Mouse (Mus musculus): Measurements from ENCODE around the gene Maff. TPM values are rescaled to one million over a fixed set of nuclear protein-coding genes. Genes with fewer than 3 reads are reported as not detected.
A peak's percentile ranks its signal among the peaks of the same experiment; 100 is the strongest.

Maff gene
- total RNA-seq, 2 experiments from 2014 or later, result 8.1 to 8.3 TPM

DNA sequence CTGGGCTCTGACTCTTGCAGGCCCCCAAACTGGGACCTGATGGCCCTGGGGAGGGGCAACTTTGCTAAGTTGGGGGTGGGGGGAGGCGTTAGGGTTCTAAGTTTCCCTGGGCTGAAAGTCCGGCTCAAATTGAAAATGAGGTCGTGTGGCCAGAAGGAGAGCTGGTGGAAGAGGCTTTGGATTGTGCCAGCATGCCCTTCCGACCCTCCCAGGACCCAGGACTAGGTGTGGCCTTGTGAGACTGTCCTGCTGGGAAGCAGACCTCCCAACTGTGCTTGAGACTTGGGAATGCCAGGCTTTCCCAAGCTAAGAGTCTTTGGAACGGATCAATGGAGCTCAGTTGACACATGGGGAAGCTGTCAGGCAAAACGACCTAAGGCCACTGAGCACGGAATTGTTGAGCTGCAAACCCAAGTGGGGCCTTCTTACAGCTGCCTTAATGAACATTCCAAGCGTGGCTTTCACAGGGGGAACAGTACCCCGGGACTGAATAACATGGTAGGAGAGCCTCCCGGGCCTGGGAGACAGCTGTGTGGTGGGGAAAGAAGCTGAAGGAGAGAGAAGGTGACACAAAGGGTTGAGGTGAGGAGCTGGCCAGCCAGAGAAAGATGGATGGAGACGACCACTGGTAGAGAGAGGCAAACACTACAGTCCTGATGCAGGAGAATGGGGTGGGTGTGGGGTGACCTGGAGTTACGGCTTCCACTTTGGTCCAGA is 11.7 kb downstream of the Maff start:
- DNase-seq (ENCODE audit: low spot score), result no peak

DNA sequence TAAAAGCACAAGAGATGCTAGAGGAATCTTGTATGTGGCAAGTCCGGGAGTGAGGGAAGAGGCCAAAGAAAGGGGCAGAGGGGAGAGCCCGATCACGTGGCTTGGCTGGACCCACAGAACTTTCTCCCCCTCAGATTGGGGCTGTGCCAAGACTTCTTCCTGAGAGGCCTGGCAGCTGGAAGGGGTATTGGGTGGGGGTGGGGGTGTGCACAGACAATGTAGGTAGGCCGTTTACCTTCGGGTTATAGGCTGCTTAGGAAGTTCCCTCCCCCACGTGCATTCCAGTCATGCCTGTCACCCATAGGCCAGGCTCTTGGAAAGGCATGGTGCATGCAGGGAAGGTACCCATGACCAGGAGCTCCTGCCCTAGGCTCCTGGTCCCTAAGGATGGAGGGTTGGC is 13.5 kb downstream of the Maff start:
- DNase-seq (ENCODE audit: low spot score), result no peak

More for the DNA sequence above, 11.7 kb downstream of the Maff start:
- intact Hi-C loops (cut with DNase I), result no loop called here

DNA sequence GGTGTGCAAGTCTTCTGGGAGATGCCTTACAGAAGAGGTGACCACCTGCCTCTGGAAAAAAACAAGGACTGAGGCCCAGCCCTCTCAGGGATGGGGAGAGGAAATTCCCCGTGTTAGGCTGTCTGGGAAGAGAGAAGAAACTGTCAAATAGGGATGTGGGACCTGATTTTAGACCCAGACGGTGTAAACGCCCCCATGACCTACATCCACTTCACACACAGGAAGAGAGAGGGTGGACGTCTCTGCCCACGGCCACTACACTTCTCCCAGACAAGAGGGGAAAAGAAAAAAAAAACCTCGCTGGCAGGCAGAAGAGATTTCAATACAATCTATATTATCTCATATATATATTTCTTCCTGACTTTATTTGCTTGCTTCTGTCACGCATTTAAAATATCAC is 13.9 kb downstream of the Maff start:
- DNase-seq (ENCODE audit: low spot score), result no peak

More for the DNA sequence above, 13.5 kb downstream of the Maff start:
- intact Hi-C loops (cut with DNase I), result no loop called here

DNA sequence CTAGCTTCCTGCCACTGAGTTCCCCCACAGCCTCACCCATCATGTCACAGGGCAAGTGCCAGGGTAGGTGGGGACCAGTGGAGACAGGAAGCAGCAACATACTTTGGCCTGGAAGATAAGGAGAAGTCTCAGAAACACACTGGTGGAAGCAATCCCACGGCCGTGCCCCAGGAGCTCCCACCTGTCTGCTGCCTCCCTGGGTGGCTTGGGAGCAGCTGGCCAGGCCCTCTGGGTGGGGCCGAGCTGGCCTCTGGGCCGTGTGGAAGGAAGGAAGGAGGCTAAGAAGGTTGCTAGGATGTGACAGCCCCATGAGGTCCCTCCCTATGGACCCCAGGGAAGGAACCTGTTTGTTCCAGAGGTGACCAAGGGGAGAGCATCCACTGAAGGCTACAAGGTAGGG is 14.6 kb downstream of the Maff start:
- intact Hi-C loops (cut with DNase I), result no loop called here
- DNase-seq (ENCODE audit: low spot score), result no peak

More for the DNA sequence above, 13.9 kb downstream of the Maff start:
- intact Hi-C loops (cut with DNase I), result no loop called here

DNA sequence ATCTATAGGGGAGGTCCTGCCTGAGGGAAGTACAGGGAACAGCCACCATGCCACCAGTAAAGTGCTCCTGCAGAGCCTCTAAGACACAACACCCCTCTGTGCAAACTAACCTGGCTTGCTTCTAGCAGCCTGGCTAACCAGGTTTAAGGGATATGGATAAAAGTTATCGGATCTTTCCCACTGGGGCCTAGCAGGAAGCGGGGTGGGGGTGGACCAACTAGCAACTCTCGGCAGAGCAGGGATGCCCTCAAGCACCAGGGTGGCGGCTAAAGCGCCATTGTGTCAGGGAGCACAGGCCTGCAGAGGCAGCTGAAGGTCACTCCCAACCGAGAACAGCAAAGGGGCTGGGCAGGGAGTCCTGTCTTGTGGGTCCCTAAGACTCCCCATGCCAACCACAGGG is 17.7 kb downstream of the Maff start:
- intact Hi-C loops (cut with DNase I), result no loop called here

DNA sequence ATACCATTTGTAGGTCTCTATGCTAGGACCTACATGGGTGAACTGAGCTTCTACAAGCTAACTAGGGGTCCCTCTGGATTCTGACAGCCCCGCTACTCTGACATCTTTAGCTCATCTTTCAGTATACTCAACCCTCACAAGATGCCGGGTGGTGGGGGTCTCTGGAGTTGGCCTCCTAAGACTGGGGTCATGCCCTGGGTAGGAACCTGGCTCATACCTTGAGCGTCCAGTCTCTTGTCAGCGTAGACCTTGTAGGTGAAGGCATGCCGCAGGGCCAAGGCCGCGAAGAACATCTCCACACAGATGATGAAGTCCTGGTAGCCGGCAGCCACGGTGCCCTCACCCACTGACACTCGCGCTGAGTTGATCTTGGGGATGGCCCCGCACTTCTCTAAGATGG is 18.6 kb downstream of the Maff start:
- intact Hi-C loops (cut with DNase I), result no loop called here
- no peak for DNase-seq (ENCODE audit: low spot score)

More for the DNA sequence above, 17.7 kb downstream of the Maff start:
- DNase-seq (ENCODE audit: low spot score), result no peak

DNA sequence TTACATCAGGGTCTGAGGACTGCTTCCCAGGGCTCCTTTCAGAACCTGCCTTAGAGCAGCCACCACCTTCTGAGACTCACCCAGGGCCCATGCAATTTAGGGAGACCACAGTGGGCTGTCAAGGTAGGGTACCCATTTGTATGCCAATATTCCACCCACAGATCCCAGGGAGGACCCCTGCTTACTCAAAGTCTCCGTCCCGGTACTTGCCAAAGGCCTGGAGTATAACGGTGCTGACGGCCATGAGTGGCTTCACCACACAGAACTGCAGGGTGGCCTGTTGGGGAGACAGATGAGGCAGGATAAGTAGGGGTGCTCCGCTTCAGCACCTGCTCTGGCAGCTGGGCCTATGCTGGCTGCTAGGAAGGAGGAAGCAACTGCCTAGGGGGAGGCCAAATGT is 20.0 kb downstream of the Maff start:
- DNase-seq (ENCODE audit: low spot score), result no peak
- intact Hi-C loops (cut with DNase I), result no loop called here

DNA sequence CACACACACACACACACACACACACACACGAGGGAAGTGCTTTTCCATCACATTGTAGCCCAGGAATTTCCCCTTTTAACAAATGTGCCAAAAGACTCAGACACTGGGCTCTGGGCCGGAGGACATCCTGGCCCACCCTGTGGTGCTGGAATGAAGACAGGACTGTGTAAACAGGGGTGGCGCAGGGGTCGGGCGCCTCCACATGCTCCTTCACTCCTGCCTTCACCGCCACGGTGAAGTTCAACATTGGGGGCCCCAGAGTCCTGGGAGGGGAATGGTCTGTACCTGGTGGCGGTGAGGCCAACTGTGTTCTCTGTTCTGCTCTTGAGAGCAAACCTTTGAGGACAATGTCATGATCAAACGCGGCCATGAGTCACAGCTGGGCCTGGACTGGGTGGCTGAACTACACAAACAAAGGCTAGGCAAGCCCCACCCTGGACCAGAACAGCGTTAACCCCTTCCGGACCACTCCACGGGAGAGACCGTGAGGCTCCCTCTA is 21.9 kb downstream of the Maff start:
- intact Hi-C loops (cut with DNase I), result no loop called here

DNA sequence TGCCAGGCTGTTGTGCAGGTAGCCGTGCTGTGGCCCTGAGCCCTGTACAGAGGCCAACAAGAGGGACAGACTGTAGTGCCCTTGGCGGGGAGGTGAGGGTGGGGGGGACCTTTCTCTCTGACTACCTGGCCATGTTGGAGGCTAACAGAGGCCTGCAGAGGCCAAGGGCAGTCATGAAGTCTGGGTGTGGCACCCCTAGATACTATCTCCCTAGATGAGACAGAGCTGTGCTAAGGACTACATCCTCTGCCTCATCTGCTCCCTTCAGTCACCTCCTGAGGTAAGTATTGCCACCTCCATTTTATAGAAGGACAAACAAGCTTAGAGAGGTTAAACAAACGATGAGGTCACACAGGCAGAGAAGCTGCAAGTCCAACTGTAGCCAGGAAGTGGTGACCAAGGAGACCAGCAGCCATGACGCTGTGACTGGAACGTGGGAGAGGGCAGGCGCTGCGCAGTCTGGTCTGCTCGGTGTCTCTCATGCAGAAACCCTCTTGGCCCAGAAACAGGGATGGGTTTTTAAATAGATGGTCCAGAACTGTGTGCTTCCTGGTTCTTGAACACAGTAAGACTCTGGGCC is 22.5 kb downstream of the Maff start:
- DNase-seq (ENCODE audit: low spot score), result peak; percentile 59
- intact Hi-C loops (cut with DNase I), result no loop called here

More for the DNA sequence above, 21.9 kb downstream of the Maff start:
- DNase-seq (ENCODE audit: low spot score), result peak; percentile 77

DNA sequence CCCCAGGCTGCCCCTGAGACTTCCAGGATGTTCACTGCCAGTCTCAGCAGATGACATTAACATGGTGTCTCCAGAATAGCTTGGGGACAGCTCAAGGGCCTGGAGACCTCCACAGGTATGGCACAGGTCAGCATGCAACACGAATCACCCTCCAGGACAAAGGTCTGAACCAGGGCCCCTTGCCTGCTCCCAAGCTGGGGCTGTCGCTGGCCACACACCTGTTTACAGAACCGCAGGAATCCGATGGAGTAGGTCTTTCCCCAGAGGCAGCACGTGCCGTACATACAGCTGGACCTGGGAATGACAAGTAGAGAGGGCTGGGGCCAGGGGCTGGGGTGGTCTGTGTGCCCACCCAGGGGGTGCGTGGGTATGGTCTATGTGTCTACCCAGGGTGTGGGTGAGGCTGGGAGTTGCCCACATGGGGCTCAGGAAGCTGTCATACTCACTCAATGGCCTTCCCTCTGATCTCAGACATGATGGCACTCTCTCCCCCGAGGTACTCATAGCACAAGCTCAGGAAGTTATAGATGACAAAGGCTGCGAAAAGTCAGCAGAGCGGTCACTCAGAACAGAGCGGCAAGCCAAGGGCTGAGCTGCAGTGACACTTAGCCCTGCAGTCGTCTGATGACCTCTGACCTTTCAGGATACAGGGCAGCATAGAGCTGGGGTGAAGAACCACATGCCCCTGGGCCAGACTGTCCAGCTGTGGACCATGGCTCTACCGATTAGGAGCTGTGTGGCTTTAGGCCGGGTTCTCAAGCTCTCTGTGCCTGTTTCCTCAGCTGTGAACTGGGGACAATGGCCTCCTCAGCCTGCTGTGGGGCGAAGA is 23.2 kb downstream of the Maff start:
- no peak for DNase-seq (ENCODE audit: low spot score)
- intact Hi-C loops (cut with DNase I), result no loop called here

DNA sequence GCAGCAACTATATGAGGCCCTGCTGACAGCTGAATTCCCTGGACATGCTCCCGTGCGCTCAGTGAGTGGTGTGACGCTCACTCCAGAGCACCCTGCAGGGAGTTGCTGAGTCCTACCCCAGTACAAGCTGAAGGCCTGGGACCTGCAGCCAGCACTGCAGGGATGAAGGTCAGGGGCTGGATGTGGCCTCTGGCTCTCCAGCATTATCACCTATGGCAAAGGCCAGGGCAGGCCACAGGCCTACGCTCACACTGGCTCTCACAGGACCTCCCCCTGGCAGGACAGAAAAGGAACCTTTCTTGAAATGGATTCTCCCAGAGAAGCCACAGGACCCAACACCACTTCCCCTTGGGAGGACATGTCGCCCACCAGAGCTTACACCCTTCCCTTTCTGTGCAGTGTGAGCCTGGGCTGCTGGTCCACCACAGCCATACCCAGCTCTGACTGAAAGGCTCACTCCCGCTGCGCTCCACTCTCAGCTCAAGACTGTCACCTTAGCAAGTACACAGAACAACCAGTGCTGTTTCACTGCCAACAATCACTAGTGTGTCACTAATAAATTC is 23.9 kb downstream of the Maff start:
- intact Hi-C loops (cut with DNase I), result no loop called here
- DNase-seq (ENCODE audit: low spot score), result no peak

DNA sequence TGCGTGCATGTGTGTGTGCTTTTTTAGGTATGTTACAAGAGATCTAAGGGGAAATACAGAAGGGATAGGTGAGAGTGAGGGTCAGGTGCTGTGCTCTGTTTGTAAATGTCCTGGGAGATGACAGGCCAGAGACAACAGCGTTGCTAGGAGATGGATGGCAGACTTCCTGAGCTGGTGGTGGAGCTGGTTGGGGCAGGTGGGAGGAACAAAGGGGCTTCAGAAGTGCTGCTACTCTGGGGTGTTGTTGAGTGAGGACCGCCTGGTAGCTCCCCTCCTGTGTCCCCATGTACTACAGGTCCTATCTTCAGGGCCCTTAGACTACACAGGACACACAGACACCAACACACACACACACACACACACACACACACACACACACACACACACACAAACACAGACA is 28.3 kb downstream of the Maff start:
- intact Hi-C loops (cut with DNase I), result loop anchor here (5.0 kb wide), 1 partner anchor 132 kb away; no protein-coding TSS in a partner anchor
- no peak for DNase-seq (ENCODE audit: low spot score)

DNA sequence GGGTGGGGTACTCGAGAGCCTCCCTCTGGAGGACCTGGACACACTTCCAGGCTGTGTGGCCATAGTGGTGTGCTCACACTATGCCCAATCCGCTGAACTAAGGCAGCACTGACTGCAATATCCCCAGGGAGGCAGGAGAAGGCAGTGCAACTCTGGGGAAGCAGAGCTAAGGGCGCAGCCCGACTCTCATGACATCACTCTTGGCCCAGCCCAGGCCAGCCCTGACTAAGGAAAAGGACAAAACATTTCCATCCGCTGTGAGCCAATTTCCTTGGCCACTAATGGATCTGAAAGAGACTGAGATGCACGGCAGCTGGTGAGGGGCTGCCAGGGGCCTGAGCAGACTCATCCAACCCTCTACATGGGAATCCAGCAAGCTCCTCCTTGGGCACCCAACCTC is 31.3 kb downstream of the Maff start:
- peak; percentile 88 for DNase-seq (ENCODE audit: low spot score)
- intact Hi-C loops (cut with DNase I), result loop anchor here (2.0 to 5.0 kb wide), 2 partner anchors 89 to 135 kb away; no protein-coding TSS in a partner anchor

DNA sequence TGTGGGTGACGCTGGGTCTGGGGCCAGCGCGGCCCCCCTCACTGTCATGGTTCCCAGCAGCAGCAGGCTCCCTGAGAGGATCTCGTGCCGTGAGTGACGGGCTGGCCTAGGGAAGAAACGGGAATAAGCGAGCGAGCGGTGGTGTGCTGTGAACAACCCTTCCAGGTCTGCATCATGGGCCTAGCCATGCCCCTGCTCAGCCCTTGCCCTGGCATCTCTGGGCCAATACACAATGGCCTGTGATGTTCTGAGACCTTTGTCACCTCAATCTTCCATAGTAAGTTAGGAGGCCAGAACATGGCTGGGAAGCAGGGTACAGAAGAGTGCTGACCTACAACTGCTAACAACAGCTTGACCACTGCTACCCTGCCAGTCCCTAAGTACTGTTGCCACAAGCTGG is 32.2 kb downstream of the Maff start:
- intact Hi-C loops (cut with DNase I), result loop anchor here (5.0 kb wide), 1 partner anchor 136 kb away; no protein-coding TSS in a partner anchor
- no peak for DNase-seq (ENCODE audit: low spot score)

DNA sequence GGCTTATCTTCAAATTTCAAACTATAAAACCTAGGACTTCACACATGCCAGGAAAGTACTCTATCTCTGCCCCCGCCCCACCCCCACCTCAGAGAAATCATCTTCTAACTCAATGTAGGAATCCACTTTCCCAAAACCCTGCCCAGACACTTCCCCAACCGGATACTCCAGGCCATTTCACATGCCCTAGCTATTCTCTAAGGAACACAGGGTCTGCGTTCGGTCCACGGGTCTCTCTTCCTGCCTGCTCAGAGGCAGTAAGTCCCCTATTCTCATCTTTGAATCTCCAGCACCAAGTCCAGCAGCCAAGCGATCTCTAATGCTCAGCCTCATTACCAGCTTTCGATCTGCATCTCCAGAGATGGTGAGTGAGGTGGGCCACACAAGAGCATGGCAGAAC is 33.2 kb downstream of the Maff start:
- no peak for DNase-seq (ENCODE audit: low spot score)
- intact Hi-C loops (cut with DNase I), result loop anchor here (2.0 to 5.0 kb wide), 2 partner anchors 15 to 137 kb away; no protein-coding TSS in a partner anchor

DNA sequence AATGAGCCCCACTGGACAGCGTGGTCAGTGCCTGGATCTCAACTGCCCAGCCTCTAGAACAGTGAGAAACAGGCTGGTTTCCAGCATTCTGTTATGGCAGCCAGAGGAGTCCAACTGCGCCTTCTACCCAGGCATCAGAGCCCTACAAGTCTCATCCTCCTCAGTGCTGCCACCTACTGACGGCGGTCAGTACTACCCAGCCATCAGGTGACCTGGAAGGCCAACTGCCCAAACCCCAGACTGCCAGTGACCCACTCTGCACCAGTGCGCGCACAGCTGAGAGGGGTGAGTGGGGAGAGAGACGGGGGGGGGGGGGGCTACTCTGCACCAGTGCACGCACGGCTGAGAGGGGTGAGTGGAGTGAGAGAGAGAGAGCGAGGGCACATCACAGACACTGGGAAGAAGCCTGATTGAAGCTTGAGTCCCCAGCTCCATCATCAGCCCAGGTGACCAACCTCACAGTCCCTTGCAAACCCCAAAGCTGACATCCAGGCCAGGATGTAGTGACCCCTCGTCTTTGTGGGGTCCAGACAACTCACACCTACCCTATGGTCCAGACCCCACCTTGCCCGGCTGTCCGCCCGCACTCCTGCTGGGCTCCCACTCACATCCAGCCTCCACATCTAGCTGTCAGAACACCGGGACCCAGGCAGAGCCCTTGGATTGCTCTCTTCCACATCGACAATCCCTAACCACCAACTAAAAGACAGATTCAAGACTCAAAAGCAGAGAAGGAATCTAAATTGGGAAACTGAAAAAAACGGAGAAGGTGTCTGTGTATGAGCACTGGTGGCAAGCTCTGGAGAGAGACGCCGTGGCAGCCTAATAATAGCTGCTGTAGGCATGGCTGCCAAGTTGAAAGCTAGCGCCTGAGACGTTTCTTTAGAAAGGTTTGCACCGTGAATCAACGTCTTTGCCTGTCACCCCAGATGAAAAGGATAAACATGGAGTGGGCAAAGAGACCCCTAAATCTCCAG is 34.3 kb downstream of the Maff start:
- intact Hi-C loops (cut with DNase I), result loop anchor here (2.0 kb wide), 1 partner anchor 14 kb away; no protein-coding TSS in a partner anchor
- no peak for DNase-seq (ENCODE audit: low spot score)

DNA sequence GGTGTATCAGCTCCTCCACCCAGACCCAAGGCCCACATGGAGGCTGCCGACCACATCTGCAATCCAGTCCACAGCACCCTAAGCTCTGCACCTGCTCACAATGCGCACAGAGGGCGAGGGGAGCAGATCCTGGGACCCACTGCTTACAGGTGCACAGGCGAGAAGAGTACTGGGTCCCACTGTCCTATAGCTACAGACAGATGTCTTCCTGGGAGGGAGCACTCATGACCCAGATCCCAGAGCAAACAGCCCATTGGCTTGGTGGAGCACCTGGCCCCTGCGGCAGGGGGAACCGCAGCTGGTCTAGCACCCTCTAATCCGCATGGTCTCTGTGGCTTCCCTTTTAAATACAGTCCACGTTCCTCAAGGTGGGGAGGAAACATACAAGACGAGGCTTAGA is 35.2 kb downstream of the Maff start:
- intact Hi-C loops (cut with DNase I), result loop anchor here (2.0 kb wide), 1 partner anchor 13 kb away; no protein-coding TSS in a partner anchor
- DNase-seq (ENCODE audit: low spot score), result no peak

DNA sequence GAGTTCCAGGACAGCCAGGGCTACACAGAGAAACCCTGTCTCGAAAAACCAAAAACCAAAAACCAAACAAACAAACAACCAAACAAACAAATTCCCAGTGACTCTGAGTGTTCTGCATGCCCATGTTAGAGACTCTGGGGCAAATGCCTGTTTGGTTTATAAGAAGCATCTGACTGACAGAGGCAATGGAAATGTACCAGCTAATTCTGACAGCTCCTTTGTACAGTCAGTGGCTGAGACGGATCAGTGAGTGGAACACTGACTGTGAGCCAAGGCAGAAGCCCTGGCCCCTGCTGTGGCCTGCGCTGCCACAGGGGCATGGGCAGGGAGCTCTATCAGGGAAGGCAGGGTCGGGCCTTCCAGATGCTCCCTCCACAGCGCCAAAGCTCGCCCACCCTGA is 40.7 kb downstream of the Maff start:
- no peak for DNase-seq (ENCODE audit: low spot score)

DNA sequence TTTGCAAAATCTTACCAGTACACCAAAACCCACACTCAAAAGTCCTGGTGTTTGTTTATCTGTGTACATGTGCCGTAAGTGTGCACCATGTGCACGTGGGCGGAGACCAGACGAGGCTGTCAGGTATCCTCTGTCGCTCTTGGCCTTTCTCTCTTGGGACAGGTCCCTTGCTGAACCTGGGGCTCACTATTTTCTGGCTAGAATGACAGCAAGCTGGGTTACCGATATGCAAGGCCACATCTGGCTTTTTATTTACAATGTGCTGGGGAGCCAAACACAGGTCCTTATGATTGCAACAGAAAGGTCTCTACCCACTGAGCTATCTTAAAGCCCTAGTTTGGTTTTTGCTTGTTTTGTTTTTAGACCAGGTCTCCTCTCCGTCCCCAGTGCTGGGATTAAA is 41.2 kb downstream of the Maff start:
- intact Hi-C loops (cut with DNase I), result no loop called here
- no peak for DNase-seq (ENCODE audit: low spot score)

More for the DNA sequence above, 40.7 kb downstream of the Maff start:
- intact Hi-C loops (cut with DNase I), result no loop called here

All from heart, postnatal 25 days (tissue).